Mouse (Mus musculus) midbrain, embryonic 16.5 days (tissue): ENCODE results near the gene Lypd5. TPM values are rescaled to one million over a fixed set of nuclear protein-coding genes. Genes with fewer than 3 reads are reported as not detected.
"Not testable (repeated sequence)": the region's sequence is repeated elsewhere in the genome, so short reads cannot be mapped to it uniquely, and the experiment has no call there.

Experiments used
- ATAC-seq: fragments of 200-750 bp; cut with Nextera tagmentation; 2 replicates; pipeline ENCODE4 v1.8.0; 2017; ENCODE audit warnings: moderate TSS enrichment
- H3K27ac ChIP-seq: fragments of 300-500 bp; sonication (generic); 2 replicates; pipeline ENCODE4 v1.5.1; 2014; ENCODE audit warnings: mild to moderate bottlenecking, low read length, mixed read lengths
- H3K27me3 ChIP-seq: fragments of 300-500 bp; sonication (generic); 2 replicates; pipeline ENCODE4 v1.6.1; 2014; ENCODE audit warnings: low read depth, low read length, mixed read lengths; ENCODE audit not compliant: control insufficient read depth, insufficient read depth
- H3K36me3 ChIP-seq: fragments of 300-500 bp; sonication (generic); 2 replicates; pipeline ENCODE4 v1.6.1; 2014; ENCODE audit warnings: mild to moderate bottlenecking, low read length, moderate library complexity, mixed read lengths; ENCODE audit not compliant: control insufficient read depth, insufficient read depth
- H3K4me1 ChIP-seq: fragments of 300-500 bp; sonication (generic); 2 replicates; pipeline ENCODE4 v1.6.1; 2014; ENCODE audit warnings: mild to moderate bottlenecking, low read length, mixed read lengths; ENCODE audit not compliant: control insufficient read depth, insufficient read depth
- H3K4me2 ChIP-seq: fragments of 300-500 bp; sonication (generic); 2 replicates; pipeline ENCODE4 v1.6.1; 2014; ENCODE audit warnings: mild to moderate bottlenecking, low read length, mixed read lengths
- H3K4me3 ChIP-seq: fragments of 300-500 bp; sonication (generic); 2 replicates; pipeline ENCODE4 v1.5.1; 2014; ENCODE audit warnings: low read depth, mild to moderate bottlenecking, low read length, moderate library complexity, mixed read lengths
- H3K9ac ChIP-seq: fragments of 300-500 bp; sonication (generic); 2 replicates; pipeline ENCODE4 v1.6.1; 2014; ENCODE audit warnings: low read depth, low read length, mixed read lengths
- H3K9me3 ChIP-seq: fragments of 300-500 bp; sonication (generic); replicated peaks from 2 replicates; pipeline ENCODE4 v1.6.1; 2014; ENCODE audit warnings: mild to moderate bottlenecking, low read length, mixed read lengths; ENCODE audit not compliant: control insufficient read depth, poor library complexity, severe bottlenecking
- WGBS: fragments of 180-500 bp; shearing (Covaris S2); extraction: QIAGEN DNeasy Blood & Tissue Kit; methylation state at CpG from one replicate; pipeline ENCODE4 v1.1.7; 2014; 5-methylcytosine and 5-hydroxymethylcytosine counted together
- microRNA-seq: library from miRNA; unstranded; fragments of <30 nt; microRNA quantifications from one replicate; pipeline ENCODE4, GENCODE M21; 2017
- polyA plus RNA-seq: library from polyadenylated mRNA; unstranded; fragments of >200 nt; fragmentation: Nextera tagmentation; extraction: Ambion mirVana; gene quantifications from 2 replicates; pipeline ENCODE4 v1.2.1, GENCODE M21; 2015

Gene Lypd5
- polyA plus RNA-seq, 1 experiment from 2014 or later: not detected

- H3K27ac ChIP-seq: peak within 1 kb of the TSS; percentile 95
- WGBS: 3% methylated on average over 61 of the region's 66 CpGs
- H3K9me3 ChIP-seq: no peaks in the 10 kb centered on the region
- H3K27me3 ChIP-seq: no peaks in the 10 kb centered on the region
- H3K4me2 ChIP-seq: peak within 1 kb of the TSS; percentile 73
- ATAC-seq: peak; percentile 96
- H3K36me3 ChIP-seq: 0 out of 2 replicates have a peak, but pooled peaks cover 2% of the 10 kb centered on the region
- H3K9ac ChIP-seq: peak within 1 kb of the TSS; percentile 72
- peak within 1 kb of the TSS; percentile 60 for H3K4me3 ChIP-seq
- peaks cover 11% of the 10 kb centered on the region; the same call in 1 of the 2 replicates for H3K4me1 ChIP-seq
Observed at GRCm38 (mm10) chr7:24399256-24400081, 50.5 kb downstream of the Lypd5 start, which contains the start of gene Smg9. Gene Smg9 (plus strand): TSS chr7:24399619.

- ATAC-seq: no peak; the same call in none of the 2 replicates
- no peaks in the 10 kb centered on the region for H3K9me3 ChIP-seq
- peak overlapping the region; percentile 95 for H3K27ac ChIP-seq
- peak overlapping the region; percentile 73 for H3K4me2 ChIP-seq
- 16% methylated on average over 3 of the region's 3 CpGs for WGBS
- H3K27me3 ChIP-seq: no peaks in the 10 kb centered on the region
- peaks cover 11% of the 10 kb centered on the region; the same call in 1 of the 2 replicates for H3K4me1 ChIP-seq
- H3K9ac ChIP-seq: peak overlapping the region; percentile 72
- H3K4me3 ChIP-seq: peak overlapping the region; percentile 60
- H3K36me3 ChIP-seq: 0 out of 2 replicates have a peak, but pooled peaks cover 3% of the 10 kb centered on the region
Observed at GRCm38 (mm10) chr7:24400082-24400452, 51.1 kb downstream of the Lypd5 start.

- H3K9ac ChIP-seq, ATAC-seq, H3K27ac ChIP-seq, H3K9me3 ChIP-seq, H3K27me3 ChIP-seq, H3K36me3 ChIP-seq: not testable (repeated sequence)
- peaks cover 11% of the 10 kb centered on the region; the same call in 1 of the 2 replicates for H3K4me1 ChIP-seq
- 96% methylated on average over 4 of the region's 4 CpGs for WGBS
- peak overlapping the region; percentile 73 for H3K4me2 ChIP-seq
- H3K4me3 ChIP-seq: peak overlapping the region; percentile 60; the same call in 1 of the 2 replicates
Observed at GRCm38 (mm10) chr7:24400489-24400888, 51.5 kb downstream of the Lypd5 start.

- no peak overlapping the region for H3K27ac ChIP-seq
- H3K27me3 ChIP-seq: no peaks in the 10 kb centered on the region
- 98% methylated on average over 9 of the region's 9 CpGs for WGBS
- H3K9ac ChIP-seq: no peak overlapping the region
- H3K36me3 ChIP-seq: peaks cover 6% of the 10 kb centered on the region; the same call in 1 of the 2 replicates
- no peak overlapping the region for H3K4me2 ChIP-seq
- H3K9me3 ChIP-seq: no peaks in the 10 kb centered on the region
- peaks cover 16% of the 10 kb centered on the region; the same call in 1 of the 2 replicates for H3K4me1 ChIP-seq
- no peak for ATAC-seq
- H3K4me3 ChIP-seq: no peak overlapping the region
Observed at GRCm38 (mm10) chr7:24402851-24403250, 53.9 kb downstream of the Lypd5 start.

Small RNA genes within 50 kb of the gene (microRNA-seq; reads per million reads assigned to microRNA genes)
- gene Gm27592: not detected

Other genes with a start within 250 kb of the Lypd5 start
- gene Zfp112, start 236.9 kb upstream of the Lypd5 start, polyA plus RNA-seq: 11.2 and 12.1 TPM in 2 replicates
- 23.0 and 24.5 TPM in 2 replicates for gene Zfp235, start 215.0 kb upstream of the Lypd5 start, polyA plus RNA-seq
- 4.8 and 5.3 TPM in 2 replicates for gene Zfp114, start 174.1 kb upstream of the Lypd5 start, polyA plus RNA-seq
- 4.9 and 5.4 TPM in 2 replicates for gene Zfp111, start 137.8 kb upstream of the Lypd5 start, polyA plus RNA-seq
- gene Zfp109, start 111.6 kb upstream of the Lypd5 start, polyA plus RNA-seq: 4.3 and 5.5 TPM in 2 replicates
- 6.7 and 6.9 TPM in 2 replicates for gene Zfp108, start 94.4 kb upstream of the Lypd5 start, polyA plus RNA-seq
- gene Zfp93, start 78.8 kb upstream of the Lypd5 start, polyA plus RNA-seq: 7.1 and 7.5 TPM in 2 replicates
- 46.2 and 46.3 TPM in 2 replicates for gene Zfp61, start 48.0 kb upstream of the Lypd5 start, polyA plus RNA-seq
- gene Zfp94, start 32.5 kb upstream of the Lypd5 start, polyA plus RNA-seq: 22.2 and 23.1 TPM in 2 replicates
- gene Tescl, start 15.3 kb upstream of the Lypd5 start, polyA plus RNA-seq: 0.29 TPM in 1 of 2 replicates, not detected in the other
- gene Kcnn4, start 21.1 kb downstream of the Lypd5 start, polyA plus RNA-seq: 0.81 and 0.84 TPM in 2 replicates
- gene Smg9, start 50.4 kb downstream of the Lypd5 start, polyA plus RNA-seq: 38.3 and 39.4 TPM in 2 replicates
- gene Irgc1, start 103.1 kb downstream of the Lypd5 start, polyA plus RNA-seq: not detected in 2 replicates
- gene Plaur, start 113.3 kb downstream of the Lypd5 start, polyA plus RNA-seq: 1.6 and 1.8 TPM in 2 replicates
- gene Cadm4, start 132.8 kb downstream of the Lypd5 start, polyA plus RNA-seq: 63.2 and 75.3 TPM in 2 replicates
- gene Zfp428, start 157.8 kb downstream of the Lypd5 start, polyA plus RNA-seq: 298 and 327 TPM in 2 replicates
- gene AC161166.1, start 163.3 kb downstream of the Lypd5 start, polyA plus RNA-seq: 1.6 and 1.7 TPM in 2 replicates
- 26.3 and 26.9 TPM in 2 replicates for gene Irgq, start 181.5 kb downstream of the Lypd5 start, polyA plus RNA-seq
- not detected in 2 replicates for gene Pinlyp, start 196.9 kb downstream of the Lypd5 start, polyA plus RNA-seq
- gene Xrcc1, start 197.1 kb downstream of the Lypd5 start, polyA plus RNA-seq: 66.1 and 66.9 TPM in 2 replicates
- gene Ethe1, start 238.3 kb downstream of the Lypd5 start, polyA plus RNA-seq: 26.5 and 30.7 TPM in 2 replicates
- gene Zfp575, start 238.4 kb downstream of the Lypd5 start, polyA plus RNA-seq: 18.2 and 20.9 TPM in 2 replicates